Mouse (Mus musculus) lung, adult 2 months (tissue): ENCODE results near the gene Kifc3. TPM values are rescaled to one million over a fixed set of nuclear protein-coding genes. Genes with fewer than 3 reads are reported as not detected.
"Not testable (repeated sequence)": the region's sequence is repeated elsewhere in the genome, so short reads cannot be mapped to it uniquely, and the experiment has no call there.

Source experiments
- DNase-seq: peaks from one replicate; pipeline ENCODE4 v3.0.0; 2022
- H3K4me1 ChIP-seq: fragments of 200-500 bp; 2 replicates; pipeline ENCODE4 v1.6.1; 2011; ENCODE audit warnings: low read length; ENCODE audit not compliant: control insufficient read depth, insufficient read depth
- H3K4me3 ChIP-seq: fragments of 200-500 bp; replicated peaks from 2 replicates; pipeline ENCODE3; 2011; ENCODE audit warnings: low read depth, mild to moderate bottlenecking, control low read depth, low read length; ENCODE audit errors: extremely low read depth
- CTCF ChIP-seq: fragments of 200-500 bp; IDR thresholded peaks from 2 replicates; pipeline ENCODE4 v1.5.1; 2011; ENCODE audit warnings: mild to moderate bottlenecking, low read length, control low read depth; ENCODE audit not compliant: insufficient read depth
- POLR2A ChIP-seq: fragments of 200-500 bp; IDR thresholded peaks from 2 replicates; pipeline ENCODE4 v1.6.1; 2011; ENCODE audit warnings: low read depth, mild to moderate bottlenecking, control low read depth, low read length, borderline replicate concordance; ENCODE audit errors: extremely low read depth
- WGBS: fragments of 180-500 bp; shearing (Covaris S2); methylation state at CpG from one replicate; pipeline ENCODE4 v1.1.7; 2018; 5-methylcytosine and 5-hydroxymethylcytosine counted together
- polyA plus RNA-seq: library from polyadenylated mRNA; depleted of rRNA; stranded (reverse); fragments of >200 nt; gene quantifications from 2 replicates; pipeline ENCODE4 v1.2.3, GENCODE M21; 2012; rRNA removed

The Kifc3 gene
- 93.2 and 95.3 TPM in 2 replicates for polyA plus RNA-seq

DNA sequence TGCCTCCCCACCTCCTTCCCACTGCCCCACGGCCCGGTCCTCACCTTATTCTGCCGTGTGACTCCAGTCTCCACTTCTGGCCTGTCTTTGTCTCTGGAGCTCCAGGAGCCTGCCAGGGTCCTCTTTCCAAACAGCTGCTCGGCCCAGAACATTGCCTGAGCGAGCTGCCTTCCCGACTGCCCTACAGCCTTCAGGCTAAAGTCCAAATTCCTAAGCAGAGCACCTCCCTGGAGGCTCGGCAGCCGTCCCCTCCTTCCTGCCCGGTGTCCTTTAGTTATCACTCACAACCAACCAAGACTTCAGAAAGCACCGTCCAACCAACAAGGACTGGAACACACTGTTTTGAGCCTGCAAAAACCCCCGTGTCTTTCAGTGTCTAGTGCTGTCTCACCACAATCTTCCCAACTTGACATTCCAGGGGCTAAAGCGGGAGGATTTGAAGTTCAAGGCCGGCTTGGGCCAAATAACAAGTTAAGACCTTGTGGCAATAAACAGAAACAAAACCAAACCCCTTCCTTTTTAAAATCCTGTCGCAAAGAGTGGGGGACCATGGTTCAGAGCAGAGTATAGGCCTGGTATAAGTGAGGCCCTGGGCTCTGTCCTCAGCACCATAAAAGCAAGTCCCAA, at the start of gene Kifc3:
TSS of gene Kifc3 (minus strand) at position 164 of the 627 bp plus-strand sequence.
- H3K4me3 ChIP-seq: no peak within 1 kb of the TSS
- TF ChIP-seq POLR2A (no peak), CTCF (no peak)
- H3K4me1 ChIP-seq: no peaks in the 10 kb centered on the region
- WGBS: 57% methylated on average over 14 of the region's 14 CpGs
- peak; percentile 10 for DNase-seq

DNA sequence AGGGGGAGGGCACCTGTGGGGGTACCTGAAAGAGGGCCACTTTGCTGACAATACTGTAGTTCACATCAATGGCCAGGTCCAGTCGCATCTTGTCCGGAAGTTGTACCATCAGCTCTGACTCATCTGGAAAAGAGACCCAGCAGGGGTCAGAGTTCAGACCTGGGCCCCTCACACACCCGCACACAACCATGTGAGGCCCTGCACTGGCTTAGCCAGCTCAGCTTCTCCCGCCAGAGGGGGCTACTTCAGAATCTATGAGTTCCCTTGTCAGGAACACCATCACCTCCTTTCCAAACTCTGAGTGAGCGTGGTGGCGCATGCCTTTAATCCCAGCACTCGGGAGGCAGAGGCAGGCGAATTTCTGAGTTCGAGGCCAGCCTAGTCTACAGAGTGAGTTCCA, 49.4 kb upstream of the Kifc3 start:
- TF ChIP-seq CTCF (no peak), POLR2A (no peak)
- no peak for DNase-seq
- Histone ChIP-seq H3K4me3 (no peak overlapping the region), H3K4me1 (no peaks in the 10 kb centered on the region)
- 70% methylated on average over 9 of the region's 9 CpGs for WGBS

- WGBS: 34% methylated on average over 4 of the region's 4 CpGs
- DNase-seq: no peak
- TF ChIP-seq CTCF (peak; percentile 48; the same call in 1 of the 2 replicates), POLR2A (no peak)
- Histone ChIP-seq H3K4me3 (no peak overlapping the region), H3K4me1 (peaks cover 4% of the 10 kb centered on the region; the same call in 1 of the 2 replicates)
These were observed 47.2 kb upstream of the Kifc3 start for GRCm38 (mm10) chr8:95249847-95250246.

DNA sequence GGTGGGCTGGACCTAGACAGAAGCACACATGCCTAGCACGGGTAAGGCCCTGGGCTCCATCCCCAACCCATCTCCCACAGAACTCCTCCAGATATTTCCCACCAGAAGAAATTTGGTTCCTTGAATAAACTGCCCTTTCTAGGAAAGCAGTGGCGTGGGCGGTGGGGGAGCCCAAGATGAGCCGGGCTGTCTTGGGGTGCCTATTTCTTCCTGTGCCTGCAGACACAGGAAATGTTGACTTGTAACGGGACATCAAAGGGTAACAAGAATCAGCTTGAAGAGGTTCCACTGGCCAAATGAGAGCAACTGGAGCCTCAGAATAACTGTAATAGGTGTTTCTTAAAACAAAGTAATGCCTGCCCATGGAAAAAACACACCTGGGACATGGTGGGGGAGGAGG, 44.7 kb upstream of the Kifc3 start:
- no peak overlapping the region for H3K4me3 ChIP-seq
- H3K4me1 ChIP-seq: peaks cover 4% of the 10 kb centered on the region; the same call in 1 of the 2 replicates
- TF ChIP-seq POLR2A (no peak), CTCF (no peak)
- no peak for DNase-seq
- 60% methylated on average over 5 of the region's 5 CpGs for WGBS

- H3K4me3 ChIP-seq: no peak overlapping the region
- WGBS: 34% methylated on average over 5 of the region's 5 CpGs
- TF ChIP-seq POLR2A: no peak
- no peak for TF ChIP-seq CTCF
- peaks cover 4% of the 10 kb centered on the region; the same call in 1 of the 2 replicates for H3K4me1 ChIP-seq
- DNase-seq: peak; percentile 22
These were observed 42.6 kb upstream of the Kifc3 start for GRCm38 (mm10) chr8:95245180-95245579.

DNA sequence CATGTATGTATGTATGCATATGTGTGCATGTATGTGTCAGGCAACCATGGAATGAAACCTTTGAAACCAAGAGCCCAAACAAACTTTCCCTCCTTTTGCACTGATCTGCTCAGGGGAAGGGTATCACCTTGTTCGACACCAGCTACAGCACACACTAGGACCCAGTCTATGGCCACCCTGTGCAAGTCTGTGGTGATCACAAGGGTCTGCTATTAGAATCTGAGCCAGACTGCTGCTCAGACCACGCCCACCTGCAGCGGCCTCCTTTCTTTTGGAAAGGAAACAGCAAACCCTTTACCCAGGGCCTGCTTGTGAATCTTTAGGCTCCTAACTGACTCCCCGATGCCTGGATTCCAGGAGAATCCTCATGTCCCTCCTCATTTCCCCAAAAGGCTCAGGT, 41.2 kb upstream of the Kifc3 start:
- H3K4me1 ChIP-seq: peaks cover 4% of the 10 kb centered on the region; the same call in 1 of the 2 replicates
- no peak overlapping the region for H3K4me3 ChIP-seq
- 72% methylated on average over 4 of the region's 4 CpGs for WGBS
- no peak for TF ChIP-seq CTCF
- DNase-seq: no peak

GRCm38 (mm10) chr8:95242826-95243571, 40.4 kb upstream of the Kifc3 start:
- H3K4me3 ChIP-seq: no peak overlapping the region
- H3K4me1 ChIP-seq: peaks cover 4% of the 10 kb centered on the region; the same call in 1 of the 2 replicates
- no peak for DNase-seq
- WGBS: 38% methylated on average over 12 of the region's 12 CpGs
- TF ChIP-seq CTCF (no peak), POLR2A (no peak)

GRCm38 (mm10) chr8:95242099-95242825, 39.6 kb upstream of the Kifc3 start:
- no peak overlapping the region for H3K4me3 ChIP-seq
- no peak for TF ChIP-seq POLR2A
- no peak for TF ChIP-seq CTCF
- no peak for DNase-seq
- WGBS: 89% methylated on average over 26 of the region's 26 CpGs
- peaks cover 4% of the 10 kb centered on the region; the same call in 1 of the 2 replicates for H3K4me1 ChIP-seq

DNA sequence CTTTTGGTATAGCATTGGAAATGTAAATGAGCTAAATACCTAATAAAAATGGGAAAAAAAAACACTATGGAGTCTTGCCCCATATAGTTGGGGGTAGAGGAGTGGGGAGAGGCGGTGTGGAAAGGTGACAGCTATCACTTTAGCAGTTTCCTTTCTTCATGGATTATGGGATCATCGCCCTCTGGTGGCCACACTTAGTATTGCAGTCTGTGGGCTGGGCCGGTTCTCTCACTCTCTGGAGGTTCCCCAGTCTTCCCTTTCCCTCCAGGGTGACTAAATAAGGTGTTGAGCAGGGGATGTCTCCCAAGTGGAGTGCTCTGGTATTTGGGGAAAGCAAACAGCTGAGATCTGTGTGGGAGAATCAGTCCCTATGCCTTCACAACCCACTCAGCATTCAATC, 33.1 kb upstream of the Kifc3 start:
- TF ChIP-seq CTCF: peak; percentile 84
- TF ChIP-seq POLR2A: no peak
- DNase-seq: peak; percentile 76
- Histone ChIP-seq H3K4me3 (no peak overlapping the region), H3K4me1 (no peaks in the 10 kb centered on the region)
- WGBS: 2% methylated on average over 3 of the region's 3 CpGs

GRCm38 (mm10) chr8:95230086-95230485, 27.5 kb upstream of the Kifc3 start:
- DNase-seq, H3K4me1 ChIP-seq, H3K4me3 ChIP-seq: not testable (repeated sequence)
- WGBS: 78% methylated on average over 9 of the region's 9 CpGs
